Mouse (Mus musculus) liver, embryonic 14.5 days (tissue): Measurements from ENCODE around the gene Pomc. TPM values are rescaled to one million over a fixed set of nuclear protein-coding genes. Genes with fewer than 3 reads are reported as not detected.
"Not testable (repeated sequence)": the region's sequence is repeated elsewhere in the genome, so short reads cannot be mapped to it uniquely, and the experiment has no call there.

Experiments
- ATAC-seq: fragments of 200-750 bp; cut with Nextera tagmentation; 2 replicates; pipeline ENCODE4 v1.8.0; 2017; ENCODE audit warnings: moderate number of reproducible peaks, mild to moderate bottlenecking, moderate library complexity; ENCODE audit not compliant: insufficient read depth
- DNase-seq, 3 experiments: peaks; one replicate each; pipeline ENCODE4 v3.0.0-alpha.2; 2012 to 2013; ENCODE audit warnings: low read depth in 3 of 3, low spot score in 3 of 3
- H3K27ac ChIP-seq: fragments of 300-500 bp; sonication (generic); 2 replicates; pipeline ENCODE4 v1.5.1; 2014; ENCODE audit warnings: moderate library complexity, mild to moderate bottlenecking, control low read depth, inconsistent platforms
- H3K27me3 ChIP-seq: fragments of 300-500 bp; sonication (generic); 2 replicates; pipeline ENCODE4 v1.6.1; 2014; ENCODE audit warnings: mild to moderate bottlenecking, low read length, moderate library complexity; ENCODE audit not compliant: control insufficient read depth, insufficient read depth
- H3K36me3 ChIP-seq: fragments of 300-500 bp; sonication (generic); replicated peaks from 2 replicates; pipeline ENCODE4 v1.6.1; 2014; ENCODE audit warnings: low read depth; ENCODE audit not compliant: control insufficient read depth, insufficient read depth
- H3K4me1 ChIP-seq, 2 experiments: fragments of 200-500 bp in 1 of 2; fragments of 300-500 bp in 1 of 2; sonication (generic) in 1 of 2; replicated peaks; 2 replicates each; pipeline ENCODE4 v1.6.1; 2012 to 2014; ENCODE audit warnings: antibody characterized with exemption in 1 of 2, inconsistent platforms in 1 of 2, low read length in 1 of 2; ENCODE audit not compliant: control insufficient read depth in 2 of 2, insufficient read depth in 2 of 2
- H3K4me2 ChIP-seq: fragments of 300-500 bp; sonication (generic); 2 replicates; pipeline ENCODE4 v1.6.1; 2014; ENCODE audit warnings: low read depth, mild to moderate bottlenecking, control low read depth, moderate library complexity
- H3K4me3 ChIP-seq, 2 experiments: fragments of 200-500 bp in 1 of 2; fragments of 300-500 bp in 1 of 2; sonication (generic) in 1 of 2; 2 replicates each; pipeline ENCODE4 v1.5.1; 2012 to 2014; ENCODE audit warnings: low read depth in 2 of 2, low read length in 2 of 2, mild to moderate bottlenecking in 2 of 2, control low read depth in 1 of 2, inconsistent platforms in 1 of 2, moderate library complexity in 1 of 2; ENCODE audit not compliant: insufficient read depth in 1 of 2
- H3K9ac ChIP-seq: fragments of 300-500 bp; sonication (generic); replicated peaks from 2 replicates; pipeline ENCODE4 v1.6.1; 2014; ENCODE audit warnings: mild to moderate bottlenecking, control low read depth, moderate library complexity
- H3K9me3 ChIP-seq: fragments of 300-500 bp; sonication (generic); 2 replicates; pipeline ENCODE4 v1.6.1; 2016; ENCODE audit warnings: low read length, mixed read lengths; ENCODE audit not compliant: control insufficient read depth
- CTCF ChIP-seq: IDR thresholded peaks from 2 replicates; pipeline ENCODE4 v1.5.1; 2016; ENCODE audit warnings: antibody characterized with exemption, low read depth, control low read depth
- EP300 ChIP-seq: IDR thresholded peaks from 2 replicates; pipeline ENCODE4 v1.6.1; 2016; ENCODE audit warnings: antibody characterized with exemption, low read depth
- WGBS: fragments of 180-500 bp; shearing (Covaris S2); extraction: QIAGEN DNeasy Blood & Tissue Kit; methylation state at CpG from one replicate; pipeline ENCODE4 v1.1.7; 2014; ENCODE audit not compliant: insufficient replicate concordance; 5-methylcytosine and 5-hydroxymethylcytosine counted together
- polyA plus RNA-seq, 2 experiments: library from polyadenylated mRNA; depleted of rRNA in 1 of 2; stranded (reverse) in 1 of 2; unstranded in 1 of 2; fragments of >200 nt; fragmentation: Nextera tagmentation in 1 of 2; extraction: Ambion mirVana in 1 of 2; gene quantifications; 2 replicates each; pipeline versions ENCODE4 v1.2.1 to v1.2.3; 2012 to 2014

Pomc gene
- polyA plus RNA-seq, 2 experiments: 0.28 to 0.50 TPM

DNA sequence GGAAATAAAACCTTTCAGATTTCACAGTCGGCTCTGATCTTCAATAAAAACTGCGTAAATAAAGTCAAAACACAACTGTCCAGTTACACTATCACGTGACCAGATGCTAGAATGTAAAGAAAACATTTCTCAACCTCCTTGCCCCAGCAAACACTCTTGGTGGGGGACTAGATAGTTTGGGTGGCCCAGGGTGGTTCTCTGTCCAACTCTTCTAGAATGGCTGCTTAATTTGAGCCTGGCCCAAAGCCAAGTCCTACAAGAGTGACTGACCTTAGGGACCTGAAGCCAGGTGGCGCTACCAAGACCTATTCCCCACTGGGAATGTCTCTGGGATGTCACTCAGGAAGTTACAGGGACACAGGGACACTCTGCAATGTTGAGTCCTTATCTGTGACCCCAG lies 5.8 kb downstream of the Pomc start:
- H3K4me1 ChIP-seq: peaks cover 0 to 5% of the 10 kb centered on the region in 2 experiments; a peak in 2 of 4 replicates
- H3K9ac ChIP-seq: no peak overlapping the region
- H3K4me3 ChIP-seq: peak overlapping the region in 1 of 2 experiments; percentile 49; a peak in 2 of 4 replicates
- WGBS: 46% methylated on average over 4 of the region's 4 CpGs
- TF ChIP-seq EP300: no peak
- TF ChIP-seq CTCF: peak; percentile 24; the same call in 1 of the 2 replicates
- DNase-seq (no peak), ATAC-seq (no peak)
- H3K27me3 ChIP-seq: no peaks in the 10 kb centered on the region; the same call in 1 of the 2 replicates
- no peak overlapping the region for H3K27ac ChIP-seq
- H3K9me3 ChIP-seq: no peaks in the 10 kb centered on the region
- H3K4me2 ChIP-seq: peak overlapping the region; percentile 67
- no peaks in the 10 kb centered on the region for H3K36me3 ChIP-seq

DNA sequence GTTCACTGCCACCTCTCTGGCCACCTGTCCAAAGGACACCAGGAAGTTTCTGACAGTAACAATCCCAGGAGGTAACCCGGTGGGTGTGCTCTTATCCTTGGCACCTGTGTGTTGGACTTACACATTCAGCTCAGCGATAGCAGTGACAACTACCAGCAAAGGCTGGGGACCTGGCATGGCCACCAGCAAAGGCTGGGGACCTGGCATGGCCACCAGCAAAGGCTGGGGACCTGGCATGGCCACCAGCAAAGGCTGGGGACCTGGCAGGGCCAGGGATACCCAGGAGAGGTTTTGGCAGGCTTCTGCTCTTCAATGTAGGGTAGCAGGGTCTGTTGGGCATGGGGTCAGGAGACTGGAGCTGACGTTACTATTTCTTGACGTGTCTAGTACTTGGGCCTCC lies 12.4 kb downstream of the Pomc start:
- no peak for DNase-seq
- WGBS: 72% methylated on average over 4 of the region's 4 CpGs
- ATAC-seq: no peak

DNA sequence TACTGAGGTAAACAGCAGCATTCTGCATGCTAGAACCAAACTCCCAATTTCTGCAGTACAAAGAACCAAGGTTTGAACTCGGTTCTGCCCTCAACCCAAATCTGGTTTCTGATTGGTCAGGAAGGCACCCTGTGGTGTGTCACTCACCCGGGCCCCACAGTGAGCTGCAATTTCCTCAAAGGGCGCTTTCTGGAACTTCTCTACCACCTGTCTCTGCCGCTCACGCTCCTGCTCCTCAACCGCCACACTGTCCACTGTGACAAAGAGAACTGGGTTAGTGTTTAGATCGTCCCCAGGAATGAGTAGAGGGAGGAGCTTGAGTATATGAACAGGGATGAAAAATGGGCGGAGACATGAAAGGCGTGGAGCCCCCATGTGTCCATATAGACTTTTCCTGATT lies 13.6 kb downstream of the Pomc start:
- H3K27ac ChIP-seq: no peak overlapping the region
- H3K9me3 ChIP-seq: no peaks in the 10 kb centered on the region
- H3K4me3 ChIP-seq: no peak overlapping the region
- no peaks in the 10 kb centered on the region for H3K27me3 ChIP-seq
- WGBS: 42% methylated on average over 9 of the region's 9 CpGs
- DNase-seq (no peak), ATAC-seq (no peak)
- no peaks in the 10 kb centered on the region for H3K4me1 ChIP-seq
- no peak for TF ChIP-seq EP300
- TF ChIP-seq CTCF: no peak
- H3K36me3 ChIP-seq: no peaks in the 10 kb centered on the region
- H3K9ac ChIP-seq: no peak overlapping the region
- no peak overlapping the region for H3K4me2 ChIP-seq

More for the DNA sequence above, 12.4 kb downstream of the Pomc start:
- Histone ChIP-seq H3K27ac (no peak overlapping the region), H3K9me3 (no peaks in the 10 kb centered on the region), H3K4me3 (no peak overlapping the region), H3K36me3 (no peaks in the 10 kb centered on the region), H3K4me2 (no peak overlapping the region), H3K4me1 (no peaks in the 10 kb centered on the region), H3K27me3 (no peaks in the 10 kb centered on the region), H3K9ac (no peak overlapping the region)
- TF ChIP-seq EP300 (no peak), CTCF (no peak)

- not testable (repeated sequence) for H3K9ac ChIP-seq, H3K4me3 ChIP-seq, H3K36me3 ChIP-seq, ATAC-seq, H3K27me3 ChIP-seq, H3K4me2 ChIP-seq, H3K4me1 ChIP-seq, H3K9me3 ChIP-seq, DNase-seq, H3K27ac ChIP-seq
- 80% methylated on average over 6 of the region's 6 CpGs for WGBS
These were observed 18.4 kb downstream of the Pomc start for GRCm38 (mm10) chr12:3973169-3973568.

- H3K9ac ChIP-seq: no peak overlapping the region
- ATAC-seq (no peak; the same call in 1 of the 2 replicates), DNase-seq (no peak)
- H3K36me3 ChIP-seq: no peaks in the 10 kb centered on the region
- H3K9me3 ChIP-seq: no peaks in the 10 kb centered on the region
- peak overlapping the region; percentile 61 for H3K4me2 ChIP-seq
- no peak overlapping the region for H3K27ac ChIP-seq
- H3K4me1 ChIP-seq: peaks cover 0 to 5% of the 10 kb centered on the region in 2 experiments; a peak in 2 of 4 replicates
- H3K4me3 ChIP-seq: no peak overlapping the region
- TF ChIP-seq EP300: no peak
- no peak for TF ChIP-seq CTCF
- peaks cover 10% of the 10 kb centered on the region for H3K27me3 ChIP-seq
- WGBS: 42% methylated on average over 1 of the region's 1 CpGs
These were observed 26.2 kb downstream of the Pomc start for GRCm38 (mm10) chr12:3980991-3981349.
